Mouse (Mus musculus): ENCODE data around the gene Cbx2.

- no peak for TF ChIP-seq CTCF (IDR thresholded peaks at IDR 0.05; ENCODE audit: extremely low read depth, insufficient read depth, insufficient read length, insufficient replicate concordance)
- TF ChIP-seq POLR2A (IDR thresholded peaks at IDR 0.05; ENCODE audit: low read depth, low read length): no peak
Observed at GRCm38 (mm10) chr11:119036934-119037779, 14.4 kb downstream of the Cbx2 start.
